8 mouse cellular contexts compared by ENCODE assay signal in genomic region chr9:121995508-121996131, GRCm38 (mm10). TPM values are rescaled to one million over a fixed set of nuclear protein-coding genes. Genes with fewer than 3 reads are reported as not detected.
A peak's percentile ranks its signal among the peaks of the same experiment; 100 is the strongest.
DNase-seq lines count a peak whose midpoint lies in the region; ATAC-seq and TF ChIP-seq lines count a peak whose summit lies in the region.

No protein-coding gene starts in this region.

- peak; percentile 87 to 89 for DNase-seq in heart, adult 2 months
- DNase-seq in kidney, adult 8-10 months, result peak; percentile 87 to 91
- peak; percentile 87 for DNase-seq in limb, embryonic 11.5 days (ENCODE audit: low spot score)
- DNase-seq in midbrain, embryonic 14.5 days, result peak; percentile 94
- peak; percentile 90 for DNase-seq in stomach, postnatal 0 days (ENCODE audit: low spot score)

- H3K36me3 ChIP-seq in erythroblast, embryonic 14.5 days (ENCODE audit: control insufficient read depth), result no peaks in the 10 kb centered on the region
- no peaks in the 10 kb centered on the region for H3K36me3 ChIP-seq in embryonic facial prominence, embryonic 13.5 days
- no peaks in the 10 kb centered on the region for H3K36me3 ChIP-seq in heart, adult 2 months (ENCODE audit: control insufficient read depth, insufficient read depth, low read length)
- H3K36me3 ChIP-seq in limb, embryonic 11.5 days (ENCODE audit: control insufficient read depth, insufficient read depth, low read length), result no peaks in the 10 kb centered on the region
- H3K36me3 ChIP-seq in midbrain, embryonic 14.5 days (ENCODE audit: control insufficient read depth, insufficient read depth, low read length), result no peaks in the 10 kb centered on the region; the same call in 1 of the 2 replicates
- no peaks in the 10 kb centered on the region for H3K36me3 ChIP-seq in stomach, postnatal 0 days (ENCODE audit: control insufficient read depth, insufficient read depth, low read length)

- WGBS in embryonic facial prominence, embryonic 13.5 days, result 1% methylated on average over 53 of the region's 53 CpGs
- 1% methylated on average over 53 of the region's 53 CpGs for WGBS in heart, adult 2 months
- 1% methylated on average over 43 of the region's 53 CpGs for WGBS in limb, embryonic 11.5 days
- WGBS in midbrain, embryonic 14.5 days, result under 1% methylated on average over 53 of the region's 53 CpGs
- WGBS in stomach, postnatal 0 days, result under 1% methylated on average over 42 of the region's 53 CpGs

- H3K4me1 ChIP-seq in erythroblast, embryonic 14.5 days (ENCODE audit: control insufficient read depth), result peaks cover 4% of the 10 kb centered on the region
- H3K4me1 ChIP-seq in embryonic facial prominence, embryonic 13.5 days, result peaks cover 19% of the 10 kb centered on the region
- no peaks in the 10 kb centered on the region for H3K4me1 ChIP-seq in heart, adult 2 months (ENCODE audit: control insufficient read depth, insufficient read depth, low read length)
- peaks cover 5% of the 10 kb centered on the region; the same call in 1 of the 2 replicates for H3K4me1 ChIP-seq in limb, embryonic 11.5 days (ENCODE audit: control insufficient read depth, insufficient read depth, low read length)
- peaks cover 13% of the 10 kb centered on the region; the same call in 1 of the 2 replicates for H3K4me1 ChIP-seq in midbrain, embryonic 14.5 days (ENCODE audit: control insufficient read depth, insufficient read depth, low read length)
- no peaks in the 10 kb centered on the region for H3K4me1 ChIP-seq in stomach, postnatal 0 days (replicated peaks; ENCODE audit: control insufficient read depth, insufficient read depth)

- TF ChIP-seq CTCF in heart, adult 2 months (IDR thresholded peaks at IDR 0.05), result peak; percentile 41
- peak; percentile 25; the same call in 1 of the 2 replicates for TF ChIP-seq CTCF in stomach, postnatal 0 days (IDR thresholded peaks at IDR 0.05; ENCODE audit: low read depth)

- no peak for ATAC-seq in erythroblast, adult 5-6 weeks (replicated peaks; ENCODE audit: low FRiP score, poor library complexity, severe bottlenecking)
- peak; percentile 74; the same call in 1 of the 2 replicates for ATAC-seq in embryonic facial prominence, embryonic 13.5 days (ENCODE audit: insufficient number of reproducible peaks, insufficient read depth, low FRiP score, low TSS enrichment, low read depth)
- ATAC-seq in limb, embryonic 11.5 days (ENCODE audit: insufficient number of reproducible peaks, low FRiP score, low TSS enrichment, low read depth), result peak; percentile 77
- ATAC-seq in midbrain, embryonic 14.5 days (ENCODE audit: low FRiP score, low TSS enrichment), result peak; percentile 81
- ATAC-seq in stomach, postnatal 0 days (ENCODE audit: low FRiP score, low TSS enrichment), result peak; percentile 83

- no peaks in the 10 kb centered on the region for H3K9me3 ChIP-seq in erythroblast, embryonic 14.5 days (ENCODE audit: control insufficient read depth, low read length)
- H3K9me3 ChIP-seq in embryonic facial prominence, embryonic 13.5 days, result no peaks in the 10 kb centered on the region
- no peaks in the 10 kb centered on the region for H3K9me3 ChIP-seq in limb, embryonic 11.5 days (ENCODE audit: control insufficient read depth, low read length)
- H3K9me3 ChIP-seq in midbrain, embryonic 14.5 days (ENCODE audit: control insufficient read depth, low read length), result no peaks in the 10 kb centered on the region
- H3K9me3 ChIP-seq in stomach, postnatal 0 days (ENCODE audit: control insufficient read depth, low read length), result no peaks in the 10 kb centered on the region

- peak overlapping the region; percentile 59 for H3K4me3 ChIP-seq in erythroblast, embryonic 14.5 days (replicated peaks)
- peak overlapping the region; percentile 90 for H3K4me3 ChIP-seq in embryonic facial prominence, embryonic 13.5 days
- H3K4me3 ChIP-seq in heart, adult 2 months, result peak overlapping the region; percentile 70
- H3K4me3 ChIP-seq in limb, embryonic 11.5 days (ENCODE audit: low read depth, low read length), result peak overlapping the region; percentile 62
- peak overlapping the region; percentile 94 for H3K4me3 ChIP-seq in midbrain, embryonic 14.5 days (replicated peaks; ENCODE audit: low read depth, low read length)
- H3K4me3 ChIP-seq in stomach, postnatal 0 days (ENCODE audit: low read depth, low read length), result peak overlapping the region; percentile 82

- intact Hi-C loops in heart, adult 2 months (cut with DNase I), result no loop called here

- TF ChIP-seq EP300 in heart, adult 2 months (IDR thresholded peaks at IDR 0.05; ENCODE audit: insufficient read depth, low read depth, low read length), result no peak
- TF ChIP-seq EP300 in stomach, postnatal 0 days (optimal IDR thresholded peaks at IDR 0.05), result no peak

- H3K79me2 ChIP-seq in heart, adult 2 months (replicated peaks; ENCODE audit: control insufficient read depth, insufficient read depth, low read length), result peaks cover 2% of the 10 kb centered on the region; the same call in 1 of the 2 replicates

- H3K4me2 ChIP-seq in embryonic facial prominence, embryonic 13.5 days, result peak overlapping the region; percentile 97
- peak overlapping the region; percentile 57 for H3K4me2 ChIP-seq in limb, embryonic 11.5 days (ENCODE audit: low read depth, severe bottlenecking)
- peak overlapping the region; percentile 83 for H3K4me2 ChIP-seq in midbrain, embryonic 14.5 days (ENCODE audit: low read length)
- peak overlapping the region; percentile 99 for H3K4me2 ChIP-seq in stomach, postnatal 0 days (replicated peaks; ENCODE audit: low read depth)

- H3K27ac ChIP-seq in embryonic facial prominence, embryonic 13.5 days, result no peak overlapping the region
- H3K27ac ChIP-seq in heart, adult 2 months, result peak overlapping the region; percentile 64
- no peak overlapping the region for H3K27ac ChIP-seq in limb, embryonic 11.5 days (replicated peaks; ENCODE audit: low read depth, low read length)
- no peak overlapping the region for H3K27ac ChIP-seq in midbrain, embryonic 14.5 days (replicated peaks; ENCODE audit: low read depth, low read length)
- no peak overlapping the region for H3K27ac ChIP-seq in stomach, postnatal 0 days (replicated peaks)

- peaks cover 13% of the 10 kb centered on the region for H3K27me3 ChIP-seq in erythroblast, embryonic 14.5 days (ENCODE audit: control insufficient read depth)
- H3K27me3 ChIP-seq in embryonic facial prominence, embryonic 13.5 days, result no peaks in the 10 kb centered on the region
- no peaks in the 10 kb centered on the region for H3K27me3 ChIP-seq in heart, adult 2 months (ENCODE audit: control insufficient read depth, insufficient read depth, low read length)
- H3K27me3 ChIP-seq in limb, embryonic 11.5 days (ENCODE audit: control insufficient read depth, insufficient read depth, low read length), result no peaks in the 10 kb centered on the region
- no peaks in the 10 kb centered on the region for H3K27me3 ChIP-seq in midbrain, embryonic 14.5 days (ENCODE audit: control insufficient read depth, insufficient read depth, low read length)
- H3K27me3 ChIP-seq in stomach, postnatal 0 days (ENCODE audit: control insufficient read depth, insufficient read depth, low read length), result no peaks in the 10 kb centered on the region

- H3K9ac ChIP-seq in embryonic facial prominence, embryonic 13.5 days, result peak overlapping the region; percentile 83
- peak overlapping the region; percentile 92 for H3K9ac ChIP-seq in heart, adult 2 months (ENCODE audit: low read depth, low read length)
- peak overlapping the region; percentile 49 for H3K9ac ChIP-seq in limb, embryonic 11.5 days (ENCODE audit: low read length)
- peak overlapping the region; percentile 91 for H3K9ac ChIP-seq in midbrain, embryonic 14.5 days (replicated peaks; ENCODE audit: low read length)
- peak overlapping the region; percentile 83 for H3K9ac ChIP-seq in stomach, postnatal 0 days (ENCODE audit: low read length)

- TF ChIP-seq POLR2A in heart, adult 2 months (IDR thresholded peaks at IDR 0.05; ENCODE audit: insufficient read depth, low read depth, low read length), result peak; percentile 33; the same call in 1 of the 2 replicates

RNA-seq across cellular contexts. Expression of gene Pomgnt2, which starts 1.3 kb away (rescaled TPM):
- polyA plus RNA-seq in erythroblast, embryonic 14.5 days (2012), result 0.04 TPM in 1 of 2 replicates, not detected in the other
- total RNA-seq in erythroblast, adult 5-6 weeks (2015; ENCODE audit: low replicate concordance), result not detected in 2 replicates
- total RNA-seq in erythroblast, adult 5-6 weeks (2017; ENCODE audit: low replicate concordance), result 2.0 TPM in 1 of 2 replicates, not detected in the other
- polyA plus RNA-seq in embryonic facial prominence, embryonic 13.5 days (2015; fragmentation: Nextera tagmentation; extraction: Ambion mirVana), result 15.1 and 16.9 TPM in 2 replicates
- total RNA-seq in heart, adult 2 months (2021), result 10 to 100 TPM; 14.0 to 15.3 TPM
- 21.0 and 21.4 TPM in 2 replicates for polyA plus RNA-seq in heart, adult 2 months (2012; rRNA removed)
- 7.9 and 9.5 TPM in 2 replicates for polyA plus RNA-seq in limb, embryonic 11.5 days (2014; fragmentation: Nextera tagmentation; extraction: Ambion mirVana)
- 22.4 and 23.0 TPM in 2 replicates for polyA plus RNA-seq in midbrain, embryonic 14.5 days (2014; fragmentation: Nextera tagmentation; extraction: Ambion mirVana)
- 6.6 and 7.3 TPM in 2 replicates for polyA plus RNA-seq in stomach, postnatal 0 days (2015; fragmentation: Nextera tagmentation; extraction: Ambion mirVana)

RNA-seq across cellular contexts. Expression of gene Fam198a, which starts 44.8 kb away (rescaled TPM):
- polyA plus RNA-seq in erythroblast, embryonic 14.5 days (2012), result not detected in 2 replicates
- not detected in 2 replicates for total RNA-seq in erythroblast, adult 5-6 weeks (2015; ENCODE audit: low replicate concordance)
- total RNA-seq in erythroblast, adult 5-6 weeks (2017; ENCODE audit: low replicate concordance), result not detected in 2 replicates
- 2.4 and 3.2 TPM in 2 replicates for polyA plus RNA-seq in embryonic facial prominence, embryonic 13.5 days (2015; fragmentation: Nextera tagmentation; extraction: Ambion mirVana)
- under 1 TPM; 0.42 to 0.96 TPM for total RNA-seq in heart, adult 2 months (2021)
- 1.5 and 2.2 TPM in 2 replicates for polyA plus RNA-seq in heart, adult 2 months (2012; rRNA removed)
- polyA plus RNA-seq in limb, embryonic 11.5 days (2014; fragmentation: Nextera tagmentation; extraction: Ambion mirVana), result 0.45 and 0.54 TPM in 2 replicates
- 0.80 and 0.81 TPM in 2 replicates for polyA plus RNA-seq in midbrain, embryonic 14.5 days (2014; fragmentation: Nextera tagmentation; extraction: Ambion mirVana)
- polyA plus RNA-seq in stomach, postnatal 0 days (2015; fragmentation: Nextera tagmentation; extraction: Ambion mirVana), result 2.7 and 2.8 TPM in 2 replicates
